Mouse (Mus musculus): ENCODE measurements around the gene Upf1.

Gene Upf1

DNA sequence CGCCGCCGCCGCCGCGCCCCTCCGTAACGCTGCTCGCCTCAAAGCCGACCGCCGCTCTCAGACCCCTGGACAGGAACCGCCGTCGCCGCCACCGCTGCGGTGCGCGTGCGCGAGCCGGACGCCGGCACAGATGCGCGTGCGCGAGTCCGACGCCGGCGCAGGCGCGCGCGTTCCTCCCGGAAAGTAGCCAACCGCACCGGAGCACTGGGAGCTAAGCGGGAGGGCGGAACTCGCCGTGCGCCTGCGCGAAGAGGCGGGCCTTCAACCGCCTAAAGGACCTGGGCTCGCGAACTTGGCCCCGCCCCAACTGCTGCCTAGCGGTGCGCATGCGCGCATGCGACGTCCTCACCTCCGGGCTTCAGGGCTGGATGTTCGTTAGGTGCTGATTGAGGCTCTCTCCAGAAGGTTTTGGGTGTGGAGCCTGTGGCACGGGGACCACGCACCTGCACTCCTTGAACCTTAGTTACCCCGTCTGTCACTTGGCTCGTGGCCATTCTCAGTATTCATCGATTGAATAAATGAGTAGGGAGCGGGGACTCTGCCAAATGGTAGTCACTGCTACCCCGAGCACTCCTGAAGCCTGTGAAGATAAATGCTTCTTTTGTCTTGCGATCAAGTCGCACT is at the start of gene Upf1:
Gene Upf1, minus strand, starts transcription at position 85 of the 624 bp plus-strand sequence.
- DNase-seq (ENCODE audit: low read depth): peak; percentile 98

DNA sequence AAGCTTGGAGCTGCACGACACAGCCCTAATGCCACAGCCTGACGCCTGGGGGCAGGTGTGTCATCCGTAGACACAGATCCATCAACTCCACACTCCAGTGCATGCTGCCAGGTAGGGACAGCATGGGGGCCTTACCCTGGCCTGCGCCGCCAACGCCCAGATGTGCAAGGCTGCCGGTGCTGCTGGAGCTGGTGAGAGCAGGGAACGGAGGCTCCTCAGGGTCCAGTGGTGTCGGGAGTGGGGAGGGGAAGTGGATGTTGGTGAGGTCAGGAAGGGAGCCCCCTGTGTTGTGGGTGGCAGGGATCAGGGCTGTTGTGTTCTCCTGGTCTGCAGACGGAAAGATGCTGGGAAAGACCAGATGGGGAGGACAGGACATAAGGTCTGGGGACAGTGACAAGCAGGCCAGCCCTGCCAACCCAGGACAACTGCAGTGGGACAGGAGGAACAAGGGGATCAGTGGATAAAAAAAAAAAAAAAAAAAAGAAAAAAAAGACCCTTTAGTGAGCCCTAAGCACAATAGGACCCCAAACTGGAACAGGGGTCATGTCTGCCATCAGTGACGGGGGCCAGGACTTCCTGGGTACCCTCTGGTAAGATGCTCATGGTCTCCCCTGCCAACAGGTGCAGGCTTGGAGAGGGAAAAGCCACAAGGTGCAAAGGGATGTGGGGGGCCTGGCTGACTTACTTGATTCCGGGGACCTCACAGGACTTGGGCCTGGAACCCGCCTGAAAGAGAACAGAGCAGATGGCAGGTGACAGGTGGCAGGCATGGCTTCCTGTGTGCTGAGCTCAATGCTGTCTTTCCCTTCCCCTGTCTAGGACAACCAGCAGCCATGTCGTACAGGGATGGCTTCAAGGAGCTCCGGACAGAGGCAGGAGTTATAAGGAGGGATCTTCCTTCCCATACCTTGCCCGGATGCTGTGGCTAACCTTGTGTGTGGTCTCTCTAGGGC is 44.8 kb upstream of the Upf1 start:
- DNase-seq (ENCODE audit: low read depth): no peak

DNA sequence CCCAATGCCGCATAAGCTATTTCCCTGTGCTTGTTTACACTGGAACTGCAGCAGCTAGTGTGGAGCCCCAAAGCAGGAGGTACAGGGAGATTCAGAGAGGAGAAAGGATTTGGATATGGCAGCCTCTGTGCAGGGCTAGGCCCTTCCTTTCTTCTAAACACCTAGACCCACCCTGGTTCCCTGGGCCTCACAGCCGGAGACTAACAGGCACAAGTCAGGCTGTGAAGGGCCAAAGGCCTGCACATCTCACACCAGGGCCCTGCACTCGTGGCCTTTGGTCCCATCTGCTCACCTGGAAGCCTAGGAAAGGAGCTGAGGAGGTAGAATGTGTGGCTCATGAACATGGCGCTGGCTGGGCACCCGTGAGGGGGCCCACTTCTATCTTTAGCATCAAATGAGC is 43.1 kb upstream of the Upf1 start:
- no peak for DNase-seq (ENCODE audit: low read depth)

DNA sequence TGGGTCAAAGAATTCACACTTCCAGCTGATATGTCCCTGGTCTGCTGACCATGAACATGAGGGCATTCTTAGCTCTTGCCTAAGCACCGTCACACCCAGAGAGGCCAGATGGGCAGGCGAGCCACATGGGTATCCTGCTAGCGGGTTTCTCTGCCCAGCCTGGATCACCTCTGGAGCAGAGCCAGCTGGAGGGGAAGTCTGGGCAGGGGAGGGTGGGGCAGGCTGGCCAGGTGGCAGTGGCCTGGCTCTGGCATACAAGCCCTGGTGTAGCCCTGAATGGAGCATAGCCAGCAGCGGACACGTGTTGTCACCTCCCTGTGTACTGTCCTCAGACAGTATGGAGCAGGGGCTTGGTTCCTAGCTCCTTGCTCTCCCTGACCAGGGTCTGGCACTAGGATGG is 42.6 kb upstream of the Upf1 start:
- DNase-seq (ENCODE audit: low read depth): peak; percentile 20

DNA sequence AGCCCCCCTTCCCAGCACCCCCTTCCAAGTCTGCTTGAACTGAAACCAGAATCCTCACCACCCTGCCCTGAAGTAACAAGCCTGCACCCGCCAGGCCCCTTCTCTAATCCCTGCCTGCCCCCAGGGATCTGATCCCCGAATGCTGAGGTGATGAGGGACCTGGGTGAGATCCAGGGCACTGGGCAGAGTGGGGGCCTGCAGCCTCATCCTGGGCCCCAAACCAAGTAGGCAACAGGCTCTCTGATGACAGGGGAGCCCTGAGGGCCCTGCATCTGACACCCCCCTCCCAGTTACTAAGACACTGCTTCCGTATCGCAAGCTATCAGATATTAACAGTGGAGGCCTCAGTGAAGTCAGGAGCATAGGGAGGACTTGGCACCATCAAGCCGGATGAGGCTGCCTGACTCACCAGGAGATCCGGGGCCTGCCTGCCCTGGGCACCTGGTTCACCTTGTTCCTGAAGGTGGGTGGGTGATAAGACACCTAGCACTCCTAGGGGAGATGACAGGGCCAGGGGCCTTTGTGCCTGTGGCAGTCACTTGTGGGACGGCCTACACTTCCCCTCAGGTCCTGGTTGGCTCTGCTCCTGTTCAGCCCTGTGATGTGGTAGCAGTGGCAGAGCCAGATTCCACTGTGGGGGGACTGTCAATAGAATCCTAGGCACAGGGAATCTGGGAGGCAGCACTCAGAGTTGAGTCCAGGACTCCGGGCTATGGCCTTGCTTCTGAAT is 41.4 kb upstream of the Upf1 start:
- no peak for DNase-seq (ENCODE audit: low read depth)

DNA sequence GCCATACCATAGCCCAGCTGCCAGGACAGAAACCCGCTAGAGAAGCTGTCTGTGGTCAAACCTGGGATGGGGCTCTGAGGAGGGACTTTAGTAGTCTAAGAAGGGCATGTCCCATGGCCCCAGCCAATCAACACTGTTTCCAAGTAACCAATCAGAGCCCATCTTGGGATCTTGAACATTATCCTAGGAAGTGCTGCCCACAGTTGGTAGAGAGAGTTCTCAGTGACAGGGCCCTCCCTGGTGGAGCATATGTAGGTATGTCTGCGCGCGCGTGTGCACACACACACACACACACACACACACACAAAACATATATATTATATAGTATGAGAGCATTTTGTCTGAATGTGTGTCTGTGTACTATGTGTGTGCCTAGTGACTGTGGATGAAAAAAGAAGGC is 40.0 kb upstream of the Upf1 start:
- peak; percentile 15 for DNase-seq (ENCODE audit: low read depth)

DNA sequence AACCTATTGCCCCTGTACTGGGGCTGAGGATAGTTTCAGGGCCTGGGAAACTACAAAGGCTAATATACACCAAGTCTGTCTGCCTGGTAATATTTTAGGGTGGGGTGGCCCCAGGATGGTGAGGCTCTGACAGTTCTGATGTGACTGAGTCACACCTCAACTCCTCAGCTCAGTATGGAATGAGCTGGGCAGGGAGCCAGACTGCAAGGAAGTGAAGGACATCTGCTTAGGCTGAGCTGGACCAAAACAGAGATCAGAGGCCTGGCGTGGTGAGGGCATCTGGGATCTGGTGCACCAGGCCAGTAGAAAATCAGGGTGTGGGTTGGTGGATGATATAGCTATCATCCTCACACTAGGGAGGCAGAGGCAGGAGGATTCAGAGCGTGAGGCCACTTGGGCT is 36.6 kb upstream of the Upf1 start:
- peak; percentile 15 for DNase-seq (ENCODE audit: low read depth)

DNA sequence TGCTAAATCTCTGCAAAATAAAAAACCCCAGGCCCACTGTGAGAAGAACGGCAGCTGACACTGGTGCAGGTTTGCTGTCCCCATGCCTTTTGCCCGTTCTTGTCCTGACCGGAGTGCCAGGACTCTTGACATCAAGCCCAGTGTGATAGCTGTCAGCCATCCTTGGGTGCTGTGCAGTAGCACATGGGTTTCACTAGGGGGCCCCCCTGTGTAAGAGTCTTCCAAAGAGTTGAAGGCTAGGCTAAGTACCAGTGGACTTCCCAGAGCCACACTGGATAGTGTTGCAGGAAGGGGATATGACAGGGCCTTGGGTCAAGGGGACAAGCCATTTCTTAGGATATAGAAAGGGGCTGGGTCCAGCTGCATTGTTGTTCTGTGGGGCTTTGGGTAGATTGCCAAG is 30.2 kb upstream of the Upf1 start:
- peak; percentile 74 for DNase-seq (ENCODE audit: low read depth)

DNA sequence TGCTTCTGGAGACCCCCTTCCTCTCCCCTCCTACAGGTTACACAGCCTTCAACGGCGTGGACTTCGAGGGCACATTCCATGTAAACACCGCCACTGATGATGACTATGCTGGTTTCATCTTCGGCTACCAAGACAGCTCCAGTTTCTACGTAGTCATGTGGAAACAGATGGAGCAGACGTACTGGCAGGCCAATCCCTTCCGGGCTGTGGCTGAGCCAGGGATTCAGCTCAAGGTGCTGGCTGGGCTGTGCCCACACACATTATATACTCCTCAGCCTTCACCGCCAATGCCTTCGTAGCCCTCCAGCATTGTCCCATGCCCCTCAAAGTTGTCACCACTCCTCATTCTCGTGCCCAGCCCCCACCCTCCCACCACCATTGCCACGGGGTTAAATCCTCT is 27.0 kb upstream of the Upf1 start:
- DNase-seq (ENCODE audit: low read depth): no peak

DNA sequence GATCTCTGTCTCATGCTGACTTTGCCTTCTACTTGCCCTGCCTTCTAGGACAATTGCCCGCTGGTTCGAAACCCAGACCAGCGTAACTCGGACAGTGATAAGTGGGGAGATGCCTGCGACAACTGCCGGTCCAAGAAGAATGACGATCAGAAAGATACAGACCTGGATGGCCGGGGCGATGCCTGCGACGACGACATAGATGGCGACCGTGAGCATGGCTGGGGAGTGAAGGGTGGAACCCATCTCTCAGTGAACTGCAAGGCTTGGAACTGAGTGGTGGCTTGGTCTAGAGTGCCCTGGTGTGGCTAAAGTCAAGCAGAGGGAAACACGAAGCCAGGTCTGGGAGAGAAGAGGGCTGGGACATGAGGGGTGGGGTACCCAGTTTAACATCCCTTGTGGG is 24.0 kb upstream of the Upf1 start:
- DNase-seq (ENCODE audit: low read depth): no peak

DNA sequence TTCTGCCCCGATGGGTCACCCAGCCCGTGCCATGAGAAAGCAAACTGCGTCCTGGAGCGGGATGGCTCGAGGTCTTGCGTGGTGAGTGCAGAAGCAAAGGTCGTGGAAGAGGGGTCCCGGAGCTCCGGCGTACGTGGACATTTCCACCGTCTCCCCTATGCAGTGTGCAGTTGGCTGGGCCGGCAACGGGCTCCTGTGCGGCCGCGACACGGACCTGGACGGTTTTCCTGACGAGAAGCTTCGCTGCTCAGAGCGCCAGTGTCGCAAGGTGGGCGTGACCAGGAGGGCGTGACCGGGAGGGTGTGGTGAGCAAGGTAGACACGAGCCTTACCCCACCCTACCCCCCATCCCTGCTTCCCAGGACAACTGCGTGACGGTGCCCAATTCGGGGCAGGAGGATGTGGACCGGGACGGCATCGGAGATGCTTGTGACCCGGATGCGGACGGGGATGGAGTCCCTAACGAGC is 23.2 kb upstream of the Upf1 start:
- no peak for DNase-seq (ENCODE audit: low read depth)

DNA sequence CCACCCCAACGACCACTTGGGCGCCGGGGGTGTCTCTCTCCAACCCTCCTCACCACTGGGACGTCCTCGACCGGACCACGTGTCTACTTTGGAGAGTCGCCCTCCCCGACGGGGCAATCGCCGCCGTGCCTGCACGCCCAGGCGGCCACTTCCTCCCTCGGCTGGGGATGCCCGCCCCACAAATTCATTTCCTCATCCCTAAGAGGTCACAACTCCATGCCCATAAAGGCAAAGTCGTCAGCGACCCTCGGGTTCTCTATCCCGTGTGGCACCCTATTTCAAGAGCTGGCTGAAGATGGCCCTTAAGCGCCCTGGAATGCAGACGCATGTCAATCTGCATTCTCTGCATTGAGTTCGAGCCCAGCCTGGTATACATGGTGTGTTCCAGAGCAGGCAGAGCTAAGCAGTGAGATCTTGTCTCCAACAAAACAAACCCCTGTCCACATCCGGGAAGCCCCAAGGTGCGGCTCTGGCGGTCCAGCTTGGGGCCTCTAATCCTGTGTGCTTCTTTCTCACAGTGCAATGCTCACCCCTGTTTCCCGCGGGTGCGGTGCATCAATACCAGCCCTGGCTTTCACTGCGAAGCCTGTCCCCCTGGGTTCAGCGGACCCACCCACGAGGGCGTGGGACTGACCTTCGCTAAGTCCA is 22.3 kb upstream of the Upf1 start:
- no peak for DNase-seq (ENCODE audit: low read depth)

DNA sequence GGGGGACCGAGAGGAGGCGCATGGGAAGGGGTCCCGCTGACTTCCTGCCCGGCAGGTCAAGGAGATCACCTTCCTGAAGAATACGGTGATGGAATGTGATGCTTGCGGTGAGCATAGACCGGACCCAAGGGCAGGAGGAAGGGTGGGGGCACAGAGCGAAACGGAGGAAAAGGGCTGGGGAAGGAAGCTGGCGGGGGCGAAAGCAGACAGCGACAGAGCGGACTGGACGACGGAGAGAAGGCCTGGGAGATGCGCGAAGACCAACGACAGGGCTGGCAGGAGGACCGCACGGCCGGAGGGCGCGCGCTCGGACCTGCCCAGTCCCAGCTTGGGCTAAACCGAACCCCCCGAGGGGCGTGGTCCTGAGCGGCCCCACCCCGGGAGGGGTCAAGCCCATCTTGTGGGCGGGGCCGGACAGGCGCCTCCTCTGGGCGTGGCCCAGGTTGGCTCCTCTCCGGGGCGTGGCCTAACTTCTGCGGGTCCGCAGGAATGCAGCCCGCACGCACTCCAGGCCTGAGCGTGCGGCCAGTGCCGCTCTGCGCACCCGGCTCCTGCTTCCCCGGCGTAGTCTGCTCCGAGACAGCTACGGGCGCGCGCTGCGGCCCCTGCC is 21.3 kb upstream of the Upf1 start:
- DNase-seq (ENCODE audit: low read depth): no peak

DNA sequence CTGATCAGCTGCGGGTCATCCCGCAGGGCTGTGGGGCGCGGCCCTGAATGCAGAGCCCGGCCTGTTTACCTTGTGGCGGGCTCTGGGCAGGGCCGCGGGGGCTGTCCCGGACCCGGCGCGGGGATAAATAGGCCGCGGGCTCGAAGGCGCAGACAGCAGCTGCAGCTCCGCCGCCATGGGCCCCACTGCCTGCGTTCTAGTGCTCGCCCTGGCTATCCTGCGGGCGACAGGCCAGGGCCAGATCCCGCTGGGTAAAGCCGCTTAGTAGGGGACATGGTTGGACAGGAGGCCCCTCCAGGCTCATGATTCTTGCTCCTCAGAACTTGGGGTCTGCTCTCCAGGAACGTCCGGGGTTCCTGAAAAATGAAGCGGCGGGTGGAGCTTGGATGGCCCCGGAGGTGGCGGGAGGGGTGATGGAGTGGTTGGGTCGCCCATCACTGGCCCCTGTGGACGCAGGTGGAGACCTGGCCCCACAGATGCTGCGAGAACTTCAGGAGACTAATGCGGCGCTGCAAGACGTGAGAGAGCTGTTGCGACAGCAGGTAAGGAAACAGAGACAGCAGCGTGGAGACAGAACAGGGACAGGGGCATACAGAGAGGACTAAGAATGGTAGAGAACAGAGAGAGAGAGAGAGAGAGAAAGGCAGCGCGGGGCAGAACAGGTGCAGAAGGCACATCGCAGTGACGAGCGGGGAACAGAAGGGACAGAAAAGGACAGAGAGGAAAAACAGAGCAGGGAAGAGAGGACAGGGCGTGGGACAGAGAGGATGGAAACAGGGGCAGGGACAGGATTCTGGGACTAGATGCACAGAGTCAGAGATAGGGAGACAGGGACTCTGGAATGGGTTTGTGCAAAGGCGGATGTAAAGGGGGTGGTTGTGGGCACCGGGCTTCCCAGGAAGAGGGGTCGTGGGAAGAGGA is 20.6 kb upstream of the Upf1 start, which contains the start of gene Comp:
Gene Comp, plus strand, starts transcription at position 162 of the 921 bp plus-strand sequence.
- DNase-seq (ENCODE audit: low read depth): no peak

DNA sequence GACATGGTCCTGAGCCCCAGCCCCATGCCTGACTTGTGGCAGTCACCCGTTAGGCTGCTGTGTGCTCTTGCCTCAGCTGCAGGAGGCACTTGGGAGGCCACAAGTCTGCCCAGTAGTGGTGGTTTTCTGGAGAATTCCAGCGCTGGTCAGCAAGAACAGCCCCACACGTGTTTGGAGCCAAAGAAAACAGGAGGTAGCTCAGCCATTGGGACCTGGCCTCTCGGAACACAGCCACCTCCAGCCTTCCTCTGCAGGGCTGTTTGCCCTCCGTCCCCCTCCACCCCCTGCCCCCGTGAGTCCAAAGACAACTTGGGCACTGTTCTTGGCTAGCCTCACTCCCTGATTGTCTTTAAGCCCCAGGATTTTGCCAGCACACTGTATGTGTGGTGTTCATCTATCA is 18.9 kb upstream of the Upf1 start:
- DNase-seq (ENCODE audit: low read depth): no peak

DNA sequence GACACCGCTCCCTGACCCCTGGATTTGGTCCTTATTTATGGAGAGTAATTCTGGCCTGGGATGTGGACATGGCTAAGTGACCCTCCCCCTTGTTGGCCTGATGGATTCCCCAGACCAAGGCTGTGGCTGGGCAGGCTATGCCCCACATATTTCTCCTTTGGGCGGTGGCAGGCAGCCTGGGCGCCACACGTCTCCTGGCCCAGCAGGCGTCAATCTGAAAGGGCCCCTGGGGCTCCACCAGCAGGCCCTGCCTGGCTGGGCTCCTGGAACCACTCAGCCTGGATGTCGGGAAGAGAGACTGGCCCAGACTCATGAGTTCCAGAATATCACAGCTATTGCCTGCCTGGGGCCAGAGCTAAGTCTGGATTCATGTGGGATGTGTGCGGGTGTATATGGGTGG is 17.4 kb upstream of the Upf1 start:
- DNase-seq (ENCODE audit: low read depth): no peak

DNA sequence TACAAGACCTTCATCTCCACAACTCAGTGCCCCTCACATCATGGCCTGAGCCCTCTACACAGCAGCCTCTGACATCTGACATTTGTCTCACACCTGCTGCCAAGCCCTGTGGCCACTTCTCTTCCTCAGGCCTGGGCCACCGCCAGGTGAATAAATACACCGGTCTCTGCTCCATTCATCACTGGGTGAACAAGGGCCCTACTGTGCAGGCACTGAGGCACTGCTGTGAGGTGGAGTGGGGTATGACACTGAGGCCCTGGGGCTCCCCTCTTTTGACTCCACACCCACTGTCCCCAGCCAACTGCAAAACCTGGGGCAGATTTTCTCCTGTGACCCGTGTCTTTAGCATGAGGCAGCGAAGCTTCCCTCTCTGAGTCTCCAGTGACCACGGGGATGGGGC is 13.5 kb upstream of the Upf1 start:
- no peak for DNase-seq (ENCODE audit: low read depth)

DNA sequence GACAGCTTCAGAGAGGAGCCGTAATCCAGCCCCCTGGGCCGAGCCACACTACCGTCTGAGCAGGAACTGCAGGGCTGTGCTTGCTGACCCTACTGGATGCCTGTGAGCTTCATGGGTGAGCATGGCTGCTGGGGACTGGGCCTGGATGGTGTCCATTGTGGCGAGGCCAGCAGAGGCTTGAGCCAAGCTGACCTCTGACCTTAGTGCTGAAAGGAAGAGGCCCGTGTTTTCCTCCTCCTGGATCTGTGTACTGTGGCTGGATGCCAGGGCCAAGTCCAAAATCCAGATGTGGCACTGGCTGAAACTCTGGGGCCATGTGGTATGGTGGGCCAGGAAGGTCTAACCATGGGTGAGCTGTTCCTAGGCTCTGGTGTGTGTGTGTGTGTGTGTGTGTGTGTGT is 11.0 kb upstream of the Upf1 start:
- DNase-seq (ENCODE audit: low read depth): no peak

DNA sequence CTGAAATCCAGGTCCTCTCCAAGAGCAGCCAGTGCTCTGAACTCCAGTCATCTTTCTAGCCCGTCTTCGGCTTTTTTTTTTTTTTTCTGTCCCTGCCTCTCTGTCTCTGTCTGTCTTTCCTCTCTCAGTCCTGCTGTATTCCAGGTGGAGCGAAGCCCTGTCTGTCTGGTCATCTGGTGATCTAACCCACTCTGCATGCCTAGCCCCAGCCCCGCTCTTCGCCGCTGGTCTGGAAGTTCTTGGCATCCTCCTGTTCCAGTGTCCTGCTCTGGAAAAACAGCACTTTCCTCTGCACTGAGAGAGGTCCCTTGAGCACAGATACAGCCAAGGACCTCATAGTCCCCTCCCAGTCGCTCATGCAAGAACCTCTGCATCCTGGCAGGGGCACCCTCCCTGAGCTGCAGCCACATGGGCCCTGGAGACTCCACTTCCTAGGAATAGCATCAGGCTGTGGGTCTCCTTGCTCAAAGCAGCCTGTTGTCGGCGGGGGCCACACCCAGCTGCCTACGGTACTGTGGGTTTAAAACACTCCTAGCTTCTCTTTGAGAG is 8.5 kb upstream of the Upf1 start:
- no peak for DNase-seq (ENCODE audit: low read depth)

DNA sequence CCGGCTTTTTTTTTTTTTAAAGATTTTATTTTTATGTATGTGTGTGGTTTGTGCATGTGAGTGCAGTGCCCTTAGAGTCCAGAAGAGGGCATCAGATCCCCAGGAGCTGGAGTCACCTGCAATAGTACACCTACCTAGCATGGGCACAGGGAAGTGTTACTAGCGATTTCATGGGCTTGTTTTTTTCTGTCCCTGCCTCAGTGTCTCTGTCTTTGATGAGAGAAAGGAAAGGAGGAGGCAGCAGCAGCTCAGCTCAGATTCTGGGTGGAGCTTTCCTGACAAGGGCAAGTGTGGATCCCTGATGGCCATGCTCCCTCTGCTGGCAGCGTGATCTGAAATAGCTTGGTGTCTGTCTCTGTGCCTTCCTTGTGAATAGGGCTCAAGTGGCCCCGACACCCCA is 7.7 kb upstream of the Upf1 start:
- peak; percentile 62 for DNase-seq (ENCODE audit: low read depth)
